Mouse (Mus musculus) adrenal gland, postnatal 4 days (tissue): ENCODE results near the gene Pnpo. TPM values are rescaled to one million over a fixed set of nuclear protein-coding genes. Genes with fewer than 3 reads are reported as not detected.

ENCODE experiments used
- DNase-seq, 2 experiments: peaks; one replicate each; pipeline ENCODE4 v3.0.0; 2021 to 2022; ENCODE audit warnings: low spot score in 2 of 2, mixed read lengths in 2 of 2
- long read RNA-seq, 2 experiments: library from polyadenylated mRNA; stranded (forward); transcript quantifications; one replicate each; pipeline ENCODE4 v2.0.0; 2021
- total RNA-seq, 2 experiments: library from RNA; stranded (reverse); gene quantifications; 2 replicates each; pipeline ENCODE4 v1.2.3; 2021

Gene Pnpo
- total RNA-seq = 10 to 100 TPM; 27.5 to 35.0 TPM
- long read RNA-seq, experiment 1, transcript Pnpo-201 (7 exons, 1,994 nt) = major isoform, 23 of 30 reads
- long read RNA-seq, experiment 1, partial matches to known transcripts = 5 of 30 reads
- long read RNA-seq, experiment 1, other reads (novel, unspliced or antisense) = 2 of 30 reads
- long read RNA-seq, experiment 2, transcript Pnpo-201 (7 exons, 1,994 nt) = major isoform, 67 of 77 reads
- long read RNA-seq, experiment 2, partial matches to known transcripts = 6 of 77 reads
- long read RNA-seq, experiment 2, other reads (novel, unspliced or antisense) = 4 of 77 reads

DNA sequence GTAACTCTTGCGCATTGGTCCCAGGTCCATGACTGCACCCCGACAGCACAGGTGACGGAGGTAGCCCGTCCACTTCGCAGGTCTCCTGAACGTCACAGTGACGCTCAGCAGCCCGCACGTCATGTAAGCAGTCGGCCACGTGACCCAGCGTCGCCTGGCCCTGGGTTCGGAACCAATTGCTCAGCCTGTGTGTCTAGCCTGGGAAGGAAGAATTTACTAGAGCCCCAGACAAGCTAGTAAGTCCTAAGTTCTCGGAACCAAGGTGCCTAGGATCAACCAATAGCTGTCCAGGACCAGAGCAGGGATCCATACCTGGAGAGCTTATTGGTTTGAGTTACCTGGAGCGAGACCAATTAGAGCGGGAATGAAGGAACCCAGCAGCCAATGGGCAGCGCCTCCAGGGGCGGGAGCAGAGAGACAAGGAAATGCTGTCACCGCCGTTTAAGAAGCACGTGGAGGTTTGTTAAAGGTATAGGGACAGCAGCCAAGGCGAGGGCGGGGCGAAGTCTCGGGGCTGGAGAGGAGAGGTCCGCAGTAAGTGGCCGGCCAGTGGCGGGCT lies at the start of gene Pnpo:
Pnpo (minus strand) TSS at position 241 of the 559 bp plus-strand sequence.
- peak; percentile 65 to 86 for DNase-seq

GRCm38 (mm10) chr11:96992722-96993311 lies 49.0 kb upstream of the Pnpo start:
- no peak for DNase-seq

DNA sequence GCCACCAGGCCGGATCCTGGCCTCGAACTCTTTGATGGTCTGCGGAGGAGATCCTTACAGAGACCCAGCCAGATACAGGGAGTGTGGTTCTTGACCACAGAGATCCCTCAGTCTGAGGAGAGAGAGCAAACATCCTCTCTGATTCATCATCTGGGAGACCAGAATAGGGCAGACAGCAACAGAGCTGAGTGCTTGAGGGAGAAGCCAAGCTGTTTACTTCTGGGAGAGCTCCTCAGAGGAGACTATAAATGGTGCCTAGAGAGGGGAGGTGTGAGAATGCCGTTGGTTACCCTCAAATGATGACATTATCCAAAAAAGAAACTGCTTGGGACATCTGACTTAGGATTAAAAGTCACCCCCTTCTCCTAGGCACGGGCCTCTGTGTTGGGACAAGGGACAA lies 47.7 kb upstream of the Pnpo start:
- no peak for DNase-seq

- peak in 1 of 2 experiments; percentile 20 for DNase-seq
These were observed 44.3 kb upstream of the Pnpo start for GRCm38 (mm10) chr11:96987873-96988655.

DNA sequence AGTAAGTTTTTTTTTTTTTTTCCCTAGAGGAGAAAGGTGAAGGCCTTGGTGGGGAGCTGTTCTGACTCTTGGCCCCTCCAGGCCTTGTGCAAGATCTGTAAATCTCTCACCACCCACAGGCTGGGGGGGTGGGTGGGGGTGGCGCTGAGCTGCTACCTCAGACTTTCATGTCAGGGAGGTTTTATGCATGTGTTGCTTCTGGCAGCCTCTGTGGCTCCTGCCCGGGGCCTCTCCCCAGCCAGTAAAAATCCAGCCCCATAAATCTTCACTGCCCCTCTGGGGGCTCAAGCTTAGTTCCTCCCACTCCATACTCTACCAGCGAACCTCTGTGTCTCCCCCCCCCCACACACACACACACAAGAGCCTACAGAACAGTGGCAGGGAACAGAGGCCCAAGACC lies 42.7 kb upstream of the Pnpo start:
- DNase-seq = no peak

- DNase-seq = no peak
These were observed 41.1 kb upstream of the Pnpo start for GRCm38 (mm10) chr11:96984903-96985302.

DNA sequence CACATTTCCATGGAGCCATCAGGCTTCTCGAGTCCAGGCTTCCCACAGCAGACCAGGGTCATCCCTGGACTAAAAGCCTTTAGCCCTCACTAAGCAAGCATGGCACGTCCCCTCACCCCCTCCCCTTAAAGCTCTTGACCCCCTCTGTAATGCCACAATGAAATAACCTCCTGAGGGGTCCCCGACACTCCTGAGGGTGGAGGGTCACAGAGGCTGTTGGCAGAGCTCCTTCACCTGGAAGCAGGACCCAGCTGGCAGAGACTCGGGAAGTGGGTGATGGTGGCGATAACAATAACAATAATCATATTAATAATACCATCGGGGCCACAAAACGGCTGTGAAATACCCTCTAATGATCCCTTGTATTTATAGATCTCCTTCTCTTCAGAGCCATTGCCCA lies 39.1 kb upstream of the Pnpo start, which contains the start of gene Sp2:
Sp2 (minus strand) TSS at position 101 of the 400 bp plus-strand sequence.
- no peak for DNase-seq

GRCm38 (mm10) chr11:96982355-96982754 lies 38.6 kb upstream of the Pnpo start:
- peak; percentile 51 to 67 for DNase-seq

GRCm38 (mm10) chr11:96981461-96981860 lies 37.7 kb upstream of the Pnpo start:
- no peak for DNase-seq

DNA sequence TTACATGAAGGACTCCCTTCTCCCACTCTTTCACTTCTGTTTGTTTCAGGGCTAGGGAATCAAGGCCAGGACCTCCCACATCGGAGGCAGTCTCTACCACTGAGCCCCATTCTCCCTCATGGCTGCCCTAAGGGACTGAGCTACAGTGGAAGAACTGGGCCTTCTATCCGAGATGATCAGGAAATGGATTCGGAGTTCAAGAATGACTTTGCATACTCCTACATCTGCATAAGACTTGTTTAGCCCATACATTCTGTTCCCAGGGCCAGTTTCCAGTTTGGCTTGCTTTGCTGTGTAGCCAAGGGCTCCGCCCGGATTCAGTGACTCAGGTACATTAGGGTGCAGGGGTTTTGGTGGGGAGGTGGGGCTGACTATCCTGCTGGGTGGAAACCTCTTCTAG lies 36.2 kb upstream of the Pnpo start:
- DNase-seq = peak in 1 of 2 experiments; percentile 7

- DNase-seq = no peak
These were observed 35.5 kb upstream of the Pnpo start for GRCm38 (mm10) chr11:96979329-96979728.

GRCm38 (mm10) chr11:96978401-96979246 lies 34.8 kb upstream of the Pnpo start:
- no peak for DNase-seq

DNA sequence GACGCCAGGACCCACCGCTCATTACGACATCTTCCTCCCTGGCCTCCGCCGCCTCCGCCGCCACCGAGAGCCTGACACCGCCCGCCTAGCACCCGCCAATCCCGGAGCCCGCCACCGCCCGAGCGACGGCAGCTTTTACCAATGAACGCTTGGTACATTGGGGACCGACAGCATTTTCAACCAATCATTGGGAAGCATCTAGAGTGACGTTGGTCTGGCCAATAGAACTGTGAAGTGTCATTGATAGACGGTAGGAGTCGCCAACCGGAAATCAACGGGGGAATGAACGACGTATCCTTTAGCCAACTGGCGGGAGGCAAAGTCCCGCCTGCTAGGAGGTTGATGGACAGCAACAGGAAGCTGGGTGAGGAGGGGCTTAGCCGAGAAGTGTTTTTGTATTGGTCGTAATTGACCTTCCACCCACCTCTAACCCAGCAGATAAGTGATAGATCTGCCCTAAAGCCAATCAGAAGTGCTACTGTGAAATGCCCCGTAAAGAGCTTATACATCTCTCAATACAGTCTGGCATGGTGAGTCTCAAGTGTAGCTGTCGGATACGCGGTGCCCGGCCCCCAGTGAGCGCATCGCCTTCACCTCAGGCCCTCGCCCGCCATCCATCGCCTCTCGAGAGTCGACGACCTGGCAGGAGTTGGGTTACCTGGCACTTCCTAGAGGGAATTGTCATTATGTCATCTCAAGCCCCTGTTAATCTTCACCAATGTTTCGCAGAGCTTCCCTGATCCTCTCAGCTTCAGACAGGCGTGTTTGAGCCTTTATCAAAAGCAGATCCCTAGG lies 34.0 kb upstream of the Pnpo start:
- DNase-seq = peak; percentile 94 to 97

GRCm38 (mm10) chr11:96976911-96977591 lies 33.3 kb upstream of the Pnpo start:
- DNase-seq = peak; percentile 71 to 74

GRCm38 (mm10) chr11:96976379-96976687 lies 32.5 kb upstream of the Pnpo start:
- no peak for DNase-seq

- no peak for DNase-seq
These were observed 32.0 kb upstream of the Pnpo start for GRCm38 (mm10) chr11:96975511-96976378.

DNA sequence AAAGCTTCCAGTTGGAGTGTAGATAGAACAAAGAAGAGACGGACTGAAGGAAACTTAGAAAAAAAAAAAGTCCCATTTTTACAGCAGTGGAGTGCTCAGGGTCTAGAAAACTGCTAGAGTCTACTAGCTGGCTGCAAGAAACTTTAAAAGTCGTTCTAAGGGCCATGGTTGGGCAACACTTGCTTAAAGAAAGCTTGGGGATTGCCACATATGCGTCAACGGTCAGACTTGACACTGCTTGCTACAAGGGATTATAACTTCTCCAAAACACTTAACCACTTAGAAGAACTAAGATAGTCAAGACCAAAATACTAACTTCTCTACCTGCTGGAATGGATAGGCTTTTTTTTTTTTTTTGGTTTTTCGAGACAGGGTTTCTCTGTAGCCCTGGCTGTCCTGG lies 31.0 kb upstream of the Pnpo start:
- no peak for DNase-seq

GRCm38 (mm10) chr11:96973426-96973964 lies 29.7 kb upstream of the Pnpo start:
- peak in 1 of 2 experiments; percentile 1 for DNase-seq
